Mouse (Mus musculus) heart, postnatal 0 days (tissue): ENCODE measurements around the gene Atp13a5.

ENCODE experiments used
- CTCF ChIP-seq: IDR thresholded peaks from 2 replicates; pipeline ENCODE4 v1.5.1; 2016; ENCODE audit warnings: antibody characterized with exemption, control low read depth, low read depth
- EP300 ChIP-seq: IDR thresholded peaks from 2 replicates; pipeline ENCODE4 v1.6.1; 2016; ENCODE audit warnings: antibody characterized with exemption, low read depth

- no peak for TF ChIP-seq CTCF
- no peak for TF ChIP-seq EP300
These were observed 36.3 kb upstream of the Atp13a5 start for GRCm38 (mm10) chr16:29414822-29415221.
